Mouse (Mus musculus): ENCODE data around the gene Atg9a.

Atg9a gene

GRCm38 (mm10) chr1:75214886-75215285, 22.9 kb upstream of the Atg9a start:
- peak; percentile 43 to 68 for DNase-seq

- DNase-seq = peak; percentile 59 to 79
These were observed 22.4 kb upstream of the Atg9a start for GRCm38 (mm10) chr1:75214442-75214841.

- DNase-seq = no peak
These were observed 21.1 kb upstream of the Atg9a start for GRCm38 (mm10) chr1:75213096-75213495.

DNA sequence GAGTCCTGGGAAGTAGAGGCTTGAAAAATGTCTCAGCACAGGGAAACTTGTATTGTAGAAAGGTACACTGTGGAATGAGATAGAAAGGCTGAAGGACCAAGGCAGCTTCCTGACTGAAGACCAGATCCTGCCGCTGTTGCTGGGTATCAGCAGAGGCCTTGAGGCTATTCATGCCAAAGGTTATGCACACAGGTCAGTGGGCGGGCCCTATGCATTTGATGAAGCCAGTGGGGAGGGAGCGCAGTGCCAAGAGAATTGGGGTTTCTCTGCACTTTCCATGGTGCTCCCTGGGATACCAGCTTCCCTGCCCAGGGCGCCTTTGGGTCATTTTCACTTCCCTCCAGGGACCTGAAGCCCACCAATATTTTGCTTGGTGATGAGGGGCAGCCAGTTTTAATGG, 20.5 kb upstream of the Atg9a start:
- DNase-seq = no peak

GRCm38 (mm10) chr1:75211141-75211708, 19.2 kb upstream of the Atg9a start:
- no peak for DNase-seq

DNA sequence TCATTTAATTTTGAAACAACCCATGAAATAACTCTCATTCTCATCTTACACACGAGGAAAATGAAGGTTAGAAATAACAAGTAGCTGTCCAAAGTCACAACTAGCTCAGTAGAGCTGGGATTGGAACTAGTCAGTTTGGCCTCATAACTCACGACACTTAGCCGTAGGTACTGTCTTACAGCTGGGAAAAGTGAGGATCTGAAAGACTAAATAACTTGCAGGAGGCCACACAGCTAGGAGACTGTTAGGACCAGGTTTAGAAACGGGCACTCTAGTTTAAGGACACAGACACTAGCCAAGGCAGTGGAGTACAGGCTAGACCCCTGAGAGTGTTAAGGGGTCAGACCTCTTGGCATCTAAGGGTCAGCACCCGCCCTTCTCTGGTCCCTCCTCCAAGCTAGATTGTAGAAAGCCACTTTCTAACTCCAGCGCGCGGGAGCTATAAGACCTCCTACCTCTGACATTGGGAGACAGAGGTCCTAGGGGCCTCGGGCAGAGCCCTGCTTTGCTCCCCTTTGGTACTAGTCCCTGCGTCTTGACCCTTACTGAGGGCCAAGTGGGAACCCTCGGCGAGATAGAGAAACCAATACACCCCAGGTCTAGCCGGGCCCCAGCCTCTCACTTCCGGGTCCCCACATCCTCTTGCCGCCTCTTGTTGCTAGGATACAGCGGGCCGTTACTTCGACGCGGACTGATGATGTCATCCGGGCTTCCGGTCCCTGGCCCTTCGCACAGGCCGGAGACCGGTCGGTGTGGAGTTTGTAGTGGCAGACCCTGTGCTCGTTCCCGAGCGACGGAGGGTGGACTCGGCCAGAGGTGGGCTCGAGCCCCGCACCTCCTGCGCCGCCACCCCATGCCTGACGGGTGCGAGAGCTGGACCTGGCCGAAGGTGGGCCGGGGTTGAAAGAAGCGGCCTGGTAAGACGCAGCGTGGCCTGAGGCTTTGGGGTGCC, 18.4 kb upstream of the Atg9a start, which contains the start of the genes Glb1l and Stk16:
Glb1l (minus strand) TSS at position 678 of the 952 bp plus-strand sequence.
Stk16 (plus strand) TSS at position 703 of the 952 bp plus-strand sequence.
- peak; percentile 98 for DNase-seq

- DNase-seq = peak; percentile 73 to 84
These were observed 17.1 kb upstream of the Atg9a start for GRCm38 (mm10) chr1:75208967-75209678.

GRCm38 (mm10) chr1:75201236-75201635, 9.2 kb upstream of the Atg9a start:
- no peak for DNase-seq

GRCm38 (mm10) chr1:75192452-75192851, 456 bp upstream of the Atg9a start:
- DNase-seq = peak; percentile 58 to 70

DNA sequence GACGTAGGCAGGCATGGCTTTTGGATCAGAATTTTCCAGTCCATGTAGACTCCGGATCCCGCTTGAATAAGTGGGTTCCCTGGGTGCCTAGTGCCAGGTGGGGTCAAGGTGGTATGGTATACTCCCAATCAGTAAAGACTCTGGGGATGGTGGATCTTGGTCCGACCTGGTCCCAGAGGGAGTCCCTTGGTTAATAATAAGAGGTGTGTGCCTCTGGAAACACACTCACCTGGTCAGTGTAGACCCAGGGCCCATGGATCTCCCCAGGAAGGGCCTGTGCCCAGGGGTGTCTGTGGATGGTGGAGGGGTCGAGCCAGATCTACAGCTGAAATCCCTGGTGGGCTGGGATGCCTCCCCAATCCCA, 756 bp downstream of the Atg9a start:
- no peak for DNase-seq

- no peak for DNase-seq
These were observed 1.4 kb downstream of the Atg9a start for GRCm38 (mm10) chr1:75190577-75190976.

DNA sequence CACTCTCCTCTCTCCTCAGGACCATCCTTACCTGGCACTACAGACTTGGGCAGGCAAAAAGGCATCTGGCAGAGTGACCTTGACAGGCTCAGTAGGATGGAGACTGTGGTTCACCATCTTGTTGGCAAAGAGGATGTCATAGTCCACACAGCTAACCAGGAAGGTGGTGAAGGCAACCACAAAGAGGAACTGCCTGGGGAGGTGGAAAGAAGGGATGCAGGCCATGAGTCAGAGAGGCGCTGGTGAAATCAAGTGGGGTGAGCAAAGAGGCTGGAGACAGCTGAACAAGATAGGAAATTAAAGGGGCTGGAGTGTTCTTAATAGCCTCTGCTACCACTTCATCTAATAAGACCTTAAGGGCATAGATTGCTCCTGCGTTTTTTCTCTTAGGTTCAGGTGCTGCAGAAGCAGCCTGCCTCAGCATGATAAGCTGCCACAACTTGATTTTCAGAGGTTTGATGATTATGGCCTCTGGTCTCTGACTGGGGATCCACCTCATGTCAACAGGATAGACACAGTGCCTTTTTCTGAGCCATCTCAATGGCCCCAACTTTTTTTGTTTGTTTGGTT, 4.0 kb downstream of the Atg9a start:
- DNase-seq = no peak

DNA sequence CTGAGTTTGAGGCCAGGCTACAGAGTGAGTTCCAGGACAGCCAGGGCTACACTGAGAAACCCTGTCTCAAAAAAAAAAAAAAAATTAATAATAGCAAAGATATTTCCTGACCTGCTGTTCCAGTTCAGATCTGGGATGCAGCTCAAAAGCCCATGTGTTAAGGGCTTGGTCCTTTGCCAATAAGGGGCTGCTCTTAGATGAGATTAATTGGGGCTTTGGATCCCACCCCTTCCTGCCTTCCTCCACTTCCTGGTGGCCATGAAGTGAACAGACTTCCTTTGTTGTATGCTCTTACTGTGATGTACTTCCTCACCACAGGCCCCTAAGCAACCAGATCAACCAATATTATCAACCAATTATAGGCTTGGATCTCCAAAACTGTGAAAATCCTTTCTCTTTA, 4.9 kb downstream of the Atg9a start:
- no peak for DNase-seq

DNA sequence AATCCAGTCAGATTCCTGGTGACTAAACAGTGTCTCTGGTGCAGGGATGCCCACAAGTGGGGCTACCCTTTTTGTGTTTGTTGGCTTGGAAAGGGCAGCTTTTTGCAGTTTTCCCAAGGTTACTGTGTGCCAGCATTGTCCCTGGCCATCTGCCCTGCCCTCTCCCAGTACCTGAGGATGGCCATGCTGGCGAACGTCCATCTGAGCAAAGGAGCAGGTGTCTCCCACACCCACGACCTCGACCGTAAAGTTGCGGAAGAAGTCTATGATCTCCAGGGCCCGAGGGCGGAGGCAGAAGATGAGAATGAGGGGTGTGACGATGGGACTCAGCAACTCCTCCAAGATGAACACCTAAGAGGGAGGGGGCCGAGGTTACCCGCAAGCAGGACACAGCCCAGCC, 6.5 kb downstream of the Atg9a start:
- DNase-seq = no peak

DNA sequence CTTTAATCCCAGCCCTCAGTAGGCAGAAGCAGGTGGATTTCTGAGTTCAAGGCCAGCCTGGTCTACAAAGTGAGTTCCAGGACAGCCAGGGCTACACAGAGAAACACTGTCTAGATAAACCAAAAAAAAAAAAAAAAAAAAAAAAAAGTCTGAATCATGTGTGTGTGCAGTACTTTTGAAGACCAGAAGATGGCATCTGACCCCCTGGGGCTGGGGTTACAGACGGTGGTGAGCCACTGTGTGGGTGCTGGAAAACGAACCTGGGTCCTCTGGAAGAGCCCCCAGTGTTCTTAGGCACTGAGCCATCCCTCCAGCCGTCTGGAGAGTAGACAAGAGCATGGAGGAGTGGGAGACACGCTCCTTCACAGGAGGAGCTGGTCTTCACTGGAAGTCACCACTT, 9.8 kb downstream of the Atg9a start:
- no peak for DNase-seq

- DNase-seq = no peak
These were observed 10.6 kb downstream of the Atg9a start for GRCm38 (mm10) chr1:75181377-75181870.

- no peak for DNase-seq
These were observed 11.3 kb downstream of the Atg9a start for GRCm38 (mm10) chr1:75180741-75181140.

DNA sequence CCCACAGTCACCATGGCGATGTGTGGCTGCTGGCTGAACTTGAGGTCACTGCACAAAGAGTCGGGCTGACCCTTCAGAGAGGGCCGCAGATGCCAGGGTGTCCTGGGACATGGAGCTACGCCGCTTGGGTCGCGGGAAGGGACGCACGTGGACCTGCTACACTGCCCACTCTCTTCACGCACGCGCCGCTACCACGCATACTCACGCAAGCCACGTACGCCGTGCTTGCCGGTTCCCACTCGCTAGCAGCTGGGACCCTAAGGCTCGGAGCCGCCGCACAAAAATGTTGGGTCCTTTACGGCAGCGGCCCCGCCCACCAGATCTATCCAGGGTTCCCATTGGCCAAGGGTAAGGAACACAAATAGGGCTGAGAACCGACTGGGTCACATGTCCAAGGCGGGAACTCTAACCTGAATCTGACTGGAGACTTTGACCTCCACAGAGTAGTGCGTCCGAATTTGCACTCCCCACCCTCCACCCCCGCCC, 11.8 kb downstream of the Atg9a start, which contains the start of gene Abcb6:
Abcb6 (minus strand) TSS at position 288 of the 486 bp plus-strand sequence.
- peak; percentile 93 to 96 for DNase-seq

DNA sequence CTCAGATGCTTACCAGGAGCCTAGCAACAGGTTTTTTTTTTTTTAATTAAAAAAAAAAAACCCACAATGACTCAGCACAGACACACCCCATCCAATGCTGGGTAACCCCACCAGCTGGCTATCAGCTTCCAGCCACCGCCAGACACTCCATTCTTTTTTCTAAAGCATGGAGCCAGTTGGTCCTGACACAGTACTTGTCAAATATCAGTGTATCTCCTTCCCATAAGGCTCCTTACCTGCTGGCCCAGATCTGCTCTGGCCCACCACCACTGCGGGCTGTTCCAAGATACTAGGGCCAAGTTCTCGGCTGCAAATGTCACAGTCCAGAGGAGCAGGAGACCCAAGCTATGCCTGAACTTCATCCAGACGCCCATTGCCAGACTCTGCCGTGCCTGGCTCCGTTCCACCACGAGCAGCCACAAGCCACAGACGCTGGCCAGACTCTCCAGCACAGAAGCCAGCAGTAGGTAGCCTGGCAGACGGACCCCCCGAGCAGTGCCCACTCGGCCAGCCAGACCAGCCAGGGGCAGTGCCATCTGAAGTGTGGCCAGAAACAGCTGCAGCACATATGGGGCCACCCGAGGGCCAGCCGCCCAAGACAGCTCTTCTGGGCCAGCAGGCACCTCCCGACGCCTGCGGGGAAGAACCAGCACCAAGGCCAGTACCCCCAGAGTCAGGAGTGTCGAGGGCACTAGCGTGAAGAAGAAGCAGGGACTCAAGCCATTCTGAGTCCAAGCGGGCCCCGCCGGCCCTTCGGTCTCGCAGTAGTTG, 12.5 kb downstream of the Atg9a start:
- no peak for DNase-seq

DNA sequence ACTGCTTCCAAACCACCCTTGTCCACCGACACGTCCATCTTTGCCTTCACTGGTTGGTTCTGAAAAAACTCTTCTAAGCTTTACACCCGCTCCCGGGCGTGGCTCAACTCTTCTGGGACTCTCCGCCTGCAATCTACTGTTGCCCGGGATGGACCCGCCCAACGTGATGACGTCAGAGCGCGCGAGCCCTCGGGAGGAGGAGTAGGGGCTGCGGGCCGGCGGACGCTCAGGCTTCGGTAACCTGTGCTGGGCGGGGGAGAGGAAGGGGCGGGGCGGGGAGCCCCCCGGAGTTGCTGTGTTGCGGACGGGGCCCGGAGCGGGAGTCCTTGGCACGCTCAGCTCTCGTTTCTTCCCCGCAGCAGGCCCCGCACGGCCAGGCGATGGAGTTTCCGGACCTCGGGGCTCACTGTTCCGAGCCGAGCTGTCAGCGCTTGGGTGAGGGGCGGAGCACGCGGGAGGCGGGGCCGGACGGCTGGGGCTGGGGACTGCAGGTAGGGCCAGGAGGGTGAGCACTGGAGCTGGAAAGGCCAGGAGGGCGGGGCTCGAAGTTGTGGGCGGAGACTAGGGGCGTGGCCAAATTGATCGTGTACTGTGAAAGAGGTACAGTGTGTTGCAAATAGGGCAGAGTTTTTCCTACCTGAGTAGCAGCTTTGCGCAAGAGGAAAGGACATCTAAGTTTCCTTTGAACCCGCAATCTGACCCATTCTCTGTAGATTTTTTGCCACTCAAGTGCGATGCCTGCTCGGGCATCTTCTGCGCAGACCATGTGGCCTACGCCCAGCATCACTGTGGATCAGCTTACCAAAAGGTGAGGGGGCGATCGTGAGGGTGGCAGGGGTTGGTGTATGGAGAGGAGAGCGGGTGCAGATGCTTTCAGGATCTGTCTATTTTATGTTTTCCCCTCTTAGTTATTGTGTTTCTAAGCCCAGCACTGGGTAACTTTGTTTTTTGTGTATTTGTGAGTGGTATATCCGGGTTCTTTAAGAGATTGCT, 23.2 kb downstream of the Atg9a start, which contains the start of gene Zfand2b:
Zfand2b (plus strand) TSS at position 175 of the 993 bp plus-strand sequence.
- DNase-seq = peak; percentile 98 to 99
